Mouse (Mus musculus): Measurements from ENCODE around the gene Npcd. TPM values are rescaled to one million over a fixed set of nuclear protein-coding genes. Genes with fewer than 3 reads are reported as not detected.
"Not testable (repeated sequence)": the region's sequence is repeated elsewhere in the genome, so short reads cannot be mapped to it uniquely, and the experiment has no call there.

The Npcd gene
- polyA plus RNA-seq, 1 experiment from 2014 or later, result 0.98 TPM

DNA sequence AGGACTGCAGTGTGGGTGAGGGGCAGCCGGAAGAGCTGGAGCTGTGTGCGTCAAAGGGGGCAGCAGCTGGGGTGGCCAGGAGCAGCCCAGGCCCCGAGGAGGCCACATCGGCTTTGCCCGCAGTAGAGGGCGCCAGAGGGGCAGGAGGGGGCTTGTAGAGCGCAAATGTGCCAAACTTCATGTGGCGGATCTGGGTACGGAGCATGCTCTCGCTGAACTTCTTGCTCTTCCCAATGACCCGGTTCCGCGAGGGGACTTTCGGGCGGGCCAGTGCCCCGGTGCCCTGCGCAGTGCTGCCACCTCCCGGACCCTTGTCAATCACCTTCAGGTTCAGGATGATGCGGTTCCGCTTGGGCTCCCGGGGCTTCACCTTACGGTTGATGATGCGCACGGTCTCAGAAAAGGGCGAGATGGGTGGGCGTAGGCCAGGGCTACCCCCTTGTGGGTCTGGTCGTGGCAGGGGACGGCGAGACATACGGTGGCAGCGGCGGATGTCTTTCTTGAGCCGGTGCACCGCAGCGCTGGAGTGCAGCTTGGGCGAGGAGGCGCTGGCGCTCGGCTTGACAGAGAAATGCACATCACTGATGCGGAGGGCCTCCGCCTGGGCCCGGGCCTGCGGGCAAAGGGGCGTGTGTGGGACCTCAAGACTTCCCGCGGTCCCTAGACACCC lies 5.5 kb downstream of the Npcd start:
- peak overlapping the region; percentile 21 for H3K4me2 ChIP-seq
- H3K9ac ChIP-seq, result 0 out of 2 replicates have a peak overlapping the region, but pooled peaks have one; percentile 12
- no peaks in the 10 kb centered on the region for H3K9me3 ChIP-seq
- 64% methylated on average over 46 of the region's 46 CpGs for WGBS
- peaks cover 85% of the 10 kb centered on the region for H3K4me1 ChIP-seq
- no peak for ATAC-seq (replicated peaks)
- H3K27ac ChIP-seq, result 0 out of 2 replicates have a peak overlapping the region, but pooled peaks have one; percentile 20
- no peaks in the 10 kb centered on the region for H3K27me3 ChIP-seq (replicated peaks)
- no peak overlapping the region for H3K4me3 ChIP-seq
- H3K36me3 ChIP-seq (replicated peaks), result 0 out of 2 replicates have a peak, but pooled peaks cover 5% of the 10 kb centered on the region

DNA sequence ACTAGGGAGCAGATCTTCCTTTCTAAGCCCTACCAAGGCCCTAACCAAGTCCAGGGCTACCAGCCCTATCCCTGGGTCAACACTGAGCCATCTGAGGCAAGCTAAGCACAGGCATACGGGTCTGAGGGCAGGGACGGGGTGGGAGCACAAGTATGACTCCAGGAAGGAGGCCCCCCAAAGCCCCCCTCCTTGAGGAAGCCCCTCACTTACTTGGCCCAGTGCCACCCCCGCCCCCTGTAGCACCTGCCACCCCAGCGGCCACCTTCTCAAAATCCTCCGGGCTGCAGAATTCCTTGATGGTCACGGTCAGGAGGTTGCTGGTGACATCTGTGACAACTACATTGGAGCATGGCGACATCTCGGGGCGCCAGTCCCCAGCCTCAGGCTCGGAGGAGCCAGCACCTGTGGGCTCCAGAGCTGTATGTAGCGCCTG lies 6.2 kb downstream of the Npcd start:
- no peaks in the 10 kb centered on the region for H3K27me3 ChIP-seq (replicated peaks)
- H3K4me1 ChIP-seq, result peaks cover 81% of the 10 kb centered on the region
- H3K4me2 ChIP-seq, result peak overlapping the region; percentile 21
- ATAC-seq (replicated peaks), result no peak
- peaks cover 7% of the 10 kb centered on the region; the same call in 1 of the 2 replicates for H3K36me3 ChIP-seq (replicated peaks)
- H3K27ac ChIP-seq, result no peak overlapping the region
- 74% methylated on average over 11 of the region's 11 CpGs for WGBS
- no peaks in the 10 kb centered on the region for H3K9me3 ChIP-seq
- H3K9ac ChIP-seq, result no peak overlapping the region
- H3K4me3 ChIP-seq, result no peak overlapping the region

DNA sequence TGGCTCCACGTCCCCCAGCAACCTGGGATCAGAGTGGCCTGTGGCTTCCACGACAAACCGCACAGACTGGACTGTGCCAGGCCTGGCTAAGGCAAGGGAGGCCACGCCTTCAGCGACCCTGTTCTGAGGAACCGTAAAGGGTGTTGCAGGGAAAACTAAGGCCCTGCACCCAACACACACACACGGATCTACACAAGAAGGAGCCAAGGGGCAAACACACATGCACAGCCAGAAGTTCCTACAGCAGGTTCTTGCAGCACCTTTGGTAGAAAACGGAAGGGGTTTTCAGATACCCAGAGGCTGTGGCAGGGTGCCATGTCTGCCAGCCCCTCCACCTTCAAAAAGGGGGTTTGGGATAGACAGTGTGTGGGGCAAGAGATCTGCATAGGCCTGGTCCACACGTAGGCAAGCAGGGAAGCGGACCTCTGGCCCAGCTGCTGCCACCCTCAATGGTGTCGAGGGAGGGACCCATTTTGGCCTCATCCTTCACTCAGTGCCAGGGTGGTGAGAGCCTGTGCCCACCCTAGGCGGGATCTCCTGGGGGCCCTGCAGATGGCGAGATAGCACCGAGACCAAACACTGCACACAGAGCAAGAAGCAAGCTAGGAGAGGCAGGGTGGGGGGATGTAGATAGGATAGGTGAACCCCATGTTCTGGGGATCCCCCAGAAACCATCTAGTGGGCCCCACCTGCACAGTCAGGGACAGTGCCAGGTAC lies 6.8 kb downstream of the Npcd start:
- 88% methylated on average over 14 of the region's 14 CpGs for WGBS
- H3K4me1 ChIP-seq, result peaks cover 76% of the 10 kb centered on the region
- H3K27me3 ChIP-seq (replicated peaks), result no peaks in the 10 kb centered on the region
- H3K9me3 ChIP-seq, result no peaks in the 10 kb centered on the region
- peaks cover 9% of the 10 kb centered on the region; the same call in 1 of the 2 replicates for H3K36me3 ChIP-seq (replicated peaks)
- no peak overlapping the region for H3K4me3 ChIP-seq
- ATAC-seq (replicated peaks), result no peak
- H3K9ac ChIP-seq, result 0 out of 2 replicates have a peak overlapping the region, but pooled peaks have one; percentile 4
- no peak overlapping the region; the same call in 1 of the 2 replicates for H3K4me2 ChIP-seq
- no peak overlapping the region for H3K27ac ChIP-seq

DNA sequence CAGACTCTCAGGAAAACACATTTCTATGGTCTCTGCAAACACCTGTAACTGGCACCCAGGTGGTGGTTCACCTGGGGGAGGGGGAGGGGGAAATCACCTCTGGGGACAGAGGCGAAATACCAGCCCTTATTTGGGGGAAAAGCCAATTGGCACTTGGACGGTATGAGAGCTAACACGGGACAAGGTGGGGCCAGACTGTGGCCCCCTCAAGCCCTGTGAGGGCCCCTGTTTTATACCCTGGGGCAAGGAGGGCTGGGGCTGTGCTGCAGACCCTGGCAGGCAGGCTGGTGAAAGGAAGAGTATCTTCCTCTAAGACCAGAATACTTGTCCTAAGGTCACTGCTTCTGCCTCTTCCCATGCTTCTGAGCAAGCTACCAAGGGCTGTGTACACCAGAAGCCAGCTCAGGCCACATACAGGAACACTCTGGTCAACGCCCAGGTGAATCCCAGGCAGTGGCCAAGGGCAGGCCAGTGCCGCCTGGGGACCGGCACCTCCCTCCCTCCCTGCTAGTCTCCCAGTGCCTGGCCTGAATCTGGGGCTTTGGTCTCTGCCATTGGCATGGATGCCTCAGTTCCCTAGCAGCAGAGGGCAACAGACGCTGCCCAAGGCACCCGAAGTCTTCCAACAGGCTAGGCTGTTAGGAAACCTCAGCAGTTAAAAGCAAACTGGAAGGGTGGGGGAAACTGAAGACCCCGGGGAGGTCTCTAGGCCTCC lies 7.7 kb downstream of the Npcd start:
- WGBS, result 89% methylated on average over 9 of the region's 9 CpGs
- H3K4me2 ChIP-seq, result no peak overlapping the region
- H3K4me1 ChIP-seq, result peaks cover 67% of the 10 kb centered on the region
- no peak overlapping the region for H3K27ac ChIP-seq
- H3K4me3 ChIP-seq, result no peak overlapping the region
- H3K9me3 ChIP-seq, result no peaks in the 10 kb centered on the region
- peak overlapping the region; percentile 4; the same call in 1 of the 2 replicates for H3K9ac ChIP-seq
- H3K27me3 ChIP-seq (replicated peaks), result no peaks in the 10 kb centered on the region
- no peak for ATAC-seq (replicated peaks)
- peaks cover 9% of the 10 kb centered on the region; the same call in 1 of the 2 replicates for H3K36me3 ChIP-seq (replicated peaks)

DNA sequence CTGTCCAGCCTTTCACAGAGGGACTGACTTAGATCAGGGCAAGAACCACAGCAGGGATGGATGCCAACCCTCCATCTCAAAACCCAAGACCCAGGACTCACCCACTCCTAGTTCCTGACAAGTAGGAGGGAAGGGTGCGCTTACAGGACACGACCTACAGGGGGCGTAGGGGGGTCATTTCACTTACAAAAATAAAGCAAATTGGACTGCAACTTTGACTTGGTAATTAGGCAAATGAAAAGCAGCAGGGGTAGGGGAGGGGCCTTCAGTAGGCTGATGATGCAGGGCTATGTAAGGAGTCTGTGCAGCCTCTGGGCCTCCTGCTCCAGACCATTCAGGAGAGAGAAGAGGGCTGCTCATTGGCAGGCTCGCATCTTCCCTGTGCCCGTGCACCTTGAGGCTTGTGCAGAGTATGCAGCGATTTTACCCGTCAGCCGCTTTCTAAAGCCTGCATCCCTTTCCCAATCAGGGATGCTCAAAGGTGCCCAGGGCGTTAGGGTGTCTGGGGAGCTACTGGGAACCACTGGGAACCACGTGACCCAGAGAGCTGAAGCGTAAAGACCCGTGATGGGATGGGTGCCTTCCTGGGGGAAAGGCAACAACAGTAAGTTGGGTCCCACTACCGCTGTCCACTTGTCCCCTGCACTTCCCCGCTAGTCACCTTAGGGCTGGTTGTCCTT lies 8.8 kb downstream of the Npcd start:
- peak overlapping the region; percentile 4; the same call in 1 of the 2 replicates for H3K4me2 ChIP-seq
- H3K36me3 ChIP-seq (replicated peaks), result peaks cover 9% of the 10 kb centered on the region; the same call in 1 of the 2 replicates
- no peaks in the 10 kb centered on the region for H3K9me3 ChIP-seq
- H3K27ac ChIP-seq, result peak overlapping the region; percentile 48; the same call in 1 of the 2 replicates
- 44% methylated on average over 14 of the region's 14 CpGs for WGBS
- H3K4me1 ChIP-seq, result peaks cover 58% of the 10 kb centered on the region
- no peak overlapping the region for H3K9ac ChIP-seq
- H3K4me3 ChIP-seq, result no peak overlapping the region
- ATAC-seq (replicated peaks), result no peak
- H3K27me3 ChIP-seq (replicated peaks), result no peaks in the 10 kb centered on the region

DNA sequence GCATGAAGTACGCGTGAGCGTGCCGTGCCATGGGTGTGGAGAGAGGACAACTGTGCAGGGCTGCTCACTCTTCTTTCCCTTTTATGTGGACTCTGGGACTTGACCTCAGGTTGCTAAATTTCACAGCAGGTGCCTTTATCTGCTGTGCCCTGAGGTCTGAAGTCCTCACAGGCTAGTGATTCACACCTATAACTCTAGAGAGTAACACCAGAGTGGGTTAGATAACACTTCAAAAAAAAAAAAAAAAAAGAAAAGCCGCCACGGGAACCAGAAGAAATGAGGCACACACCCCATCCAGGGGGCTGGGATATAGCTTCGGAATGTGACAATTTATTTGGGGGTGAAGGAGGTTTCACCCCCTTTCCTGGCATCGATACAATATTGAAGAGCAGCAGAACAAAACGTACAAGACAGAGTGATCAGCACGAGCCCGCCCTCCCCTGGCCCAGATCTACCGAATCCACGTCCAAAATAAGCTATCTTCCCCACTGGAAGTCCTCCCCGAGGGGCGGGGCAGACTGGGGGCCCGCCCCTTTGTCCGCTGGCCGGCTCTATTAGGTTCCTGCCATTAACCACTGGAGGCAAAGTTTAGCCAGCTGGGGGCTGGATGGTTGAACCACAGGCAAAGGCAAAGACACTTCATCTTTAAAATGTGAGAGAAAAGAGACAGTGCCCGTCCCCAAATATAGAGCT lies 10.3 kb downstream of the Npcd start:
- no peak overlapping the region for H3K4me3 ChIP-seq
- no peak for ATAC-seq (replicated peaks)
- H3K4me1 ChIP-seq, result peaks cover 43% of the 10 kb centered on the region
- H3K9ac ChIP-seq, result no peak overlapping the region
- H3K4me2 ChIP-seq, result no peak overlapping the region
- H3K36me3 ChIP-seq (replicated peaks), result peaks cover 9% of the 10 kb centered on the region; the same call in 1 of the 2 replicates
- WGBS, result 70% methylated on average over 19 of the region's 19 CpGs
- H3K27me3 ChIP-seq (replicated peaks), result no peaks in the 10 kb centered on the region
- H3K27ac ChIP-seq, result no peak overlapping the region
- H3K9me3 ChIP-seq, result no peaks in the 10 kb centered on the region

DNA sequence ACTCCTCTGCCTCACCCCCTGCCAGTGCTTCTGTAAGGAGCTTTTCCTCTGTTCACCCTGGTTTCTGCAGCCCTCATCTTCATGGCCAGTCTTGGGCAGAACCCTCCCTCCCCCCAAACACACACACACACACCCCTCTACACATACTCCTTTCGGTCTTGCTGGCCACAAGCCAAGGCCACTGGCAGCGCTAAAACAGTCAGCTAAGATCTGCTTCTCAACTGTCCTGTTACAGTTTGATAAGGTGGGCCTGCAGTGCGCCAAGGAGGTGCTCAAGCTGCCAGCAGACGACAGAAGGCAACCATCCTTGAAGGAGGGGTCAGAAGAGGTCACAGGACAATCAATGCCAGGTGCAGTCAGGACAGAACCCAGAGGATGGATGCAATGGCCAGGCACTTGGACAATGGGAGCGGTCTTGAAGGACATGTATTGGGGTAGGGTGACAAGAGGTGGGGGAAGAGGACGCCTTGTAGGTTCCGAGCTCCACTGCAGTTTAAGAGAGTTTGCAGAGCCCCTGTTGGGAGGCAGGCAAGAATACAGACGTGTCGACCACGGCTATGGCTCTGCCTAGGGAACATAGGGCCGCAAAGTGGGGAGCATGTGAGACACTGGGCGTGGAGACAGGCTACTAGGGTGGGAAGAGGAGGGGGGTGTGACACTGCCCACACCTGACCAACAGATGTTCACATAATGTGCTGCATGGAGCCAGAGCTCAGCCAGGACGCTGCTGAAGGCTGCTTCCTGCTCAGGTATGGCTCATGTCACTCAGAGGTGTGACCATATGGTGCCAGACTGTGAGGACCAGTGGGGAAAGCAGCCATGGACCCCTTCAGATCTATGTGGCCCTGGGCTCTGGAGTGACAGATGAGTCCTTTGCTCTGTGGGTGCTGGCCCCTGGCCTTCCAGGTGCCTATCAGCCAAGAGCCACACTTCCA lies 11.5 kb downstream of the Npcd start:
- H3K4me2 ChIP-seq, result no peak overlapping the region
- H3K9me3 ChIP-seq, result no peaks in the 10 kb centered on the region
- no peak overlapping the region for H3K27ac ChIP-seq
- H3K36me3 ChIP-seq (replicated peaks), result peaks cover 9% of the 10 kb centered on the region; the same call in 1 of the 2 replicates
- WGBS, result 68% methylated on average over 13 of the region's 13 CpGs
- ATAC-seq (replicated peaks), result 0 out of 2 replicates have a peak, but pooled peaks have one; percentile 15
- no peak overlapping the region for H3K4me3 ChIP-seq
- H3K27me3 ChIP-seq (replicated peaks), result no peaks in the 10 kb centered on the region
- H3K4me1 ChIP-seq, result peaks cover 31% of the 10 kb centered on the region
- H3K9ac ChIP-seq, result no peak overlapping the region

DNA sequence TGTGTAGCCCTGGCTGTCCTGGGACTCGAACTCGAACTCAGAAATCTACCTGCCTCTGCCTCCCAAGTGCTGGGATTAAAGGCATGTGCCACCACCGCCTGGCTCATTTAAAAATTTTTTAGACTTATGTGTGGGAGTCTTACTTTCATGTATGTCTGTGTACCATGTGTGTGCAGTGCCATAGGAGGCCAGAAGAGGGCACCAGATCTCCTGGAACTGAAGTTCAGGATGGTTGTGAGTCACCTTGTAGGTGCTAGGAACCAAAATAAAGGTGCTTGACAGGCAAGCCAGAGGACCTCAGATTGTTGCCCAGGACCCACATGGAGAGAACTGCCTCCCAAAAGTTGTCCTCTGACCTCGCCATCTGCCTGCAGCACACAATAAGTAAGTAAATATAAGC lies 15.7 kb downstream of the Npcd start:
- H3K9ac ChIP-seq, result no peak overlapping the region
- H3K36me3 ChIP-seq (replicated peaks), result peaks cover 4% of the 10 kb centered on the region; the same call in 1 of the 2 replicates
- H3K9me3 ChIP-seq, result no peaks in the 10 kb centered on the region
- H3K4me2 ChIP-seq, result no peak overlapping the region
- H3K27me3 ChIP-seq (replicated peaks), result no peaks in the 10 kb centered on the region
- H3K4me1 ChIP-seq, result 0 out of 2 replicates have a peak, but pooled peaks cover 3% of the 10 kb centered on the region
- 89% methylated on average over 4 of the region's 4 CpGs for WGBS
- H3K4me3 ChIP-seq, result no peak overlapping the region
- ATAC-seq (replicated peaks), result no peak
- H3K27ac ChIP-seq, result no peak overlapping the region

DNA sequence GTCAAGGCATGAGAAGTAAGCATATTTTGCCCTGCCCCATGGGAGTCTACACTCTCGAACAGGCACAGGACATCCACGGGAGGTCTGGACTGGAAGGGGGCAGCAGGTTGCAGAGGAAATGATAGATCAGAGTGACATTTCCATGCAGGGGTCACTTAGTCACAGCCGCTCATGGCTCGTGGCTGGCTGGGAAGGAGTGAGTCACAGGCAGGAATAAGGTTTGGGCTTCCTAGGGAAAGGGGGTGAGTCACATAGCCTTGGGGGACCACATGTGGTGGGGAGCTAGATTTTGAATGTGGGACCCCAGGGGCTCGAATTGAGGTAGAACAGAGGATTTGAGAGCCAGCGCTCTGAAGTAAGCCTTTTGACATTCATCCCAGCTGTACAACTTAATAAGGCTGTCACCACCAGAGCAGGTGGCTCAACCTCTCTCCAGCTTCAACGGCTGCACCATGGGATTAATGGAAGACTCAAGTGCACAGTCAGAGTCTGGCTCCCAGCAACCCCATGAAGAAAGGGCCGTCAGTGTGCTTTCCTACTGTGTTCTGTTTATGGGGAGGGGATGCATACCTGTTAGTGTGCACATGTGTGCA lies 20.3 kb downstream of the Npcd start:
- Histone ChIP-seq H3K27ac (no peak overlapping the region), H3K4me1 (0 out of 2 replicates have a peak, but pooled peaks cover 3% of the 10 kb centered on the region), H3K27me3 (replicated peaks) (no peaks in the 10 kb centered on the region; the same call in 1 of the 2 replicates), H3K9me3 (no peaks in the 10 kb centered on the region), H3K4me2 (no peak overlapping the region), H3K4me3 (no peak overlapping the region), H3K9ac (no peak overlapping the region), H3K36me3 (replicated peaks) (no peaks in the 10 kb centered on the region)
- 26% methylated on average over 8 of the region's 8 CpGs for WGBS
- ATAC-seq (replicated peaks), result no peak

DNA sequence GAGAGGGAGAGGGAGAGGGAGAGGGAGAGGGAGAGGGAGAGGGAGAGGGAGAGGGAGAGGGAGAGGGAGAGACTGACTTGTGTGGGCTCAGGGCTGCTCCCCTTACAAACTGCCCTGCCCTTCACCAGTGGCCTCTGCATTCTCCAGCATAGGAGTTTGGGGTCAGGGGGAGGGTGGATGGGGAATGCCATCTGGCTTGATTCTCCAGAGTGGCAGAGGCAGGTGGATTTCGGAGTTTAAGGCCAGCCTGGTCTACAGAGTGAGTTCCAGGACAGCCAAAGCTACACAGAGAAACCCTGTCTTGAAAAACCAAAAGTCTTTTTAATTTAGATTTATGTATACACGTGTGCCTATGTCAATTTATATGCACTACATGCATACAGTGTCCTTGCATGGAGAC lies 21.2 kb downstream of the Npcd start:
- H3K27ac ChIP-seq; H3K36me3 ChIP-seq (replicated peaks); H3K4me2 ChIP-seq; H3K27me3 ChIP-seq (replicated peaks); H3K4me1 ChIP-seq; H3K4me3 ChIP-seq; ATAC-seq (replicated peaks); H3K9ac ChIP-seq; H3K9me3 ChIP-seq: not testable (repeated sequence)
- WGBS, result 58% methylated on average over 2 of the region's 2 CpGs
